Mouse (Mus musculus): ENCODE measurements around the gene Mmp20. TPM values are rescaled to one million over a fixed set of nuclear protein-coding genes. Genes with fewer than 3 reads are reported as not detected.

Mmp20 gene
- polyA plus RNA-seq, 1 experiment from 2014 or later = not detected

GRCm38 (mm10) chr9:7721543-7721942 is 93.5 kb downstream of the Mmp20 start:
- Histone ChIP-seq H3K9ac (replicated peaks; ENCODE audit: low read depth, low read length) (no peak overlapping the region), H3K4me3 (replicated peaks; ENCODE audit: low read length) (no peak overlapping the region), H3K4me2 (ENCODE audit: low read length) (no peak overlapping the region), H3K9me3 (ENCODE audit: control insufficient read depth, low read length) (no peaks in the 10 kb centered on the region), H3K27me3 (replicated peaks; ENCODE audit: control insufficient read depth, insufficient read depth, low read length) (no peaks in the 10 kb centered on the region), H3K36me3 (ENCODE audit: control insufficient read depth, insufficient read depth) (no peaks in the 10 kb centered on the region), H3K27ac (ENCODE audit: low read length) (no peak overlapping the region), H3K4me1 (replicated peaks; ENCODE audit: control insufficient read depth, insufficient read depth, low read length) (no peaks in the 10 kb centered on the region)
- no peak for ATAC-seq
- WGBS = 89% methylated on average over 1 of the region's 1 CpGs

Other genes with a start within 250 kb of the Mmp20 start
- gene Mmp1b, start 240.2 kb upstream of the Mmp20 start, polyA plus RNA-seq (2015; fragmentation: Nextera tagmentation; extraction: Ambion mirVana) = not detected in 2 replicates
- not detected in 2 replicates for gene Mmp3, start 182.4 kb upstream of the Mmp20 start, polyA plus RNA-seq (2015; fragmentation: Nextera tagmentation; extraction: Ambion mirVana)
- not detected in 2 replicates for gene Mmp10, start 125.9 kb upstream of the Mmp20 start, polyA plus RNA-seq (2015; fragmentation: Nextera tagmentation; extraction: Ambion mirVana)
- gene Mmp8, start 69.8 kb upstream of the Mmp20 start, polyA plus RNA-seq (2015; fragmentation: Nextera tagmentation; extraction: Ambion mirVana) = 0.20 TPM in 1 of 2 replicates, not detected in the other
- not detected in 2 replicates for gene Mmp27, start 56.8 kb upstream of the Mmp20 start, polyA plus RNA-seq (2015; fragmentation: Nextera tagmentation; extraction: Ambion mirVana)
- not detected in 2 replicates for gene Mmp7, start 63.9 kb downstream of the Mmp20 start, polyA plus RNA-seq (2015; fragmentation: Nextera tagmentation; extraction: Ambion mirVana)
- gene Tmem123, start 135.8 kb downstream of the Mmp20 start, polyA plus RNA-seq (2015; fragmentation: Nextera tagmentation; extraction: Ambion mirVana) = 23.0 and 31.0 TPM in 2 replicates
- gene Birc2, start 208.8 kb downstream of the Mmp20 start, polyA plus RNA-seq (2015; fragmentation: Nextera tagmentation; extraction: Ambion mirVana) = 56.8 and 57.8 TPM in 2 replicates
- 1.9 and 2.0 TPM in 2 replicates for gene Birc3, start 245.0 kb downstream of the Mmp20 start, polyA plus RNA-seq (2015; fragmentation: Nextera tagmentation; extraction: Ambion mirVana)

All from forebrain, embryonic 16.5 days (tissue).